Mouse (Mus musculus) embryonic facial prominence, embryonic 10.5 days (tissue): ENCODE measurements around the gene Aff3. TPM values are rescaled to one million over a fixed set of nuclear protein-coding genes. Genes with fewer than 3 reads are reported as not detected.

Experiments used
- DNase-seq: peaks from one replicate; pipeline ENCODE4 v3.0.0-alpha.2; 2017; ENCODE audit warnings: low spot score
- H3K27ac ChIP-seq: fragments of 300-500 bp; sonication (generic); replicated peaks from 2 replicates; pipeline ENCODE4 v1.5.1; 2016; ENCODE audit warnings: mild to moderate bottlenecking
- H3K27me3 ChIP-seq: fragments of 300-500 bp; sonication (generic); replicated peaks from 2 replicates; pipeline ENCODE4 v1.6.1; 2016; ENCODE audit warnings: low read depth, mild to moderate bottlenecking; ENCODE audit not compliant: poor library complexity, severe bottlenecking
- H3K36me3 ChIP-seq: fragments of 300-500 bp; sonication (generic); replicated peaks from 2 replicates; pipeline ENCODE4 v1.6.1; 2016; ENCODE audit warnings: mild to moderate bottlenecking, moderate library complexity
- H3K4me1 ChIP-seq: fragments of 300-500 bp; sonication (generic); 2 replicates; pipeline ENCODE4 v1.6.1; 2016
- H3K4me3 ChIP-seq: fragments of 300-500 bp; sonication (generic); 2 replicates; pipeline ENCODE4 v1.5.1; 2016; ENCODE audit warnings: mild to moderate bottlenecking, moderate library complexity
- H3K9me3 ChIP-seq: fragments of 300-500 bp; sonication (generic); 2 replicates; pipeline ENCODE4 v1.6.1; 2016; ENCODE audit warnings: mild to moderate bottlenecking
- WGBS: fragments of 180-500 bp; shearing (Covaris S2); methylation state at CpG from one replicate; pipeline ENCODE4 v1.1.7; 2016; 5-methylcytosine and 5-hydroxymethylcytosine counted together
- polyA plus RNA-seq: library from polyadenylated mRNA; unstranded; fragments of >200 nt; fragmentation: Nextera tagmentation; extraction: Ambion mirVana; gene quantifications from 2 replicates; pipeline ENCODE4 v1.2.1, GENCODE M21; 2016

Aff3 gene
- polyA plus RNA-seq, 1 experiment from 2014 or later, result 8.7 TPM

- Histone ChIP-seq H3K9me3 (no peaks in the 10 kb centered on the region), H3K4me3 (no peak overlapping the region), H3K36me3 (no peaks in the 10 kb centered on the region), H3K27me3 (no peaks in the 10 kb centered on the region), H3K4me1 (peaks cover 3% of the 10 kb centered on the region; the same call in 1 of the 2 replicates), H3K27ac (no peak overlapping the region)
- WGBS, result 91% methylated on average over 11 of the region's 11 CpGs
- DNase-seq, result no peak
Measured at GRCm38 (mm10) chr1:38307234-38307633, 357.5 kb downstream of the Aff3 start.

GRCm38 (mm10) chr1:38306146-38306545, 358.6 kb downstream of the Aff3 start:
- no peak overlapping the region for H3K4me3 ChIP-seq
- WGBS, result 90% methylated on average over 7 of the region's 7 CpGs
- H3K4me1 ChIP-seq, result peaks cover 3% of the 10 kb centered on the region; the same call in 1 of the 2 replicates
- no peaks in the 10 kb centered on the region for H3K27me3 ChIP-seq
- H3K27ac ChIP-seq, result no peak overlapping the region
- no peak for DNase-seq
- no peaks in the 10 kb centered on the region for H3K9me3 ChIP-seq
- H3K36me3 ChIP-seq, result no peaks in the 10 kb centered on the region

GRCm38 (mm10) chr1:38304376-38304775, 360.4 kb downstream of the Aff3 start:
- H3K4me1 ChIP-seq, result peaks cover 3% of the 10 kb centered on the region; the same call in 1 of the 2 replicates
- H3K27me3 ChIP-seq, result no peaks in the 10 kb centered on the region
- H3K9me3 ChIP-seq, result no peaks in the 10 kb centered on the region
- no peak overlapping the region for H3K27ac ChIP-seq
- 86% methylated on average over 11 of the region's 11 CpGs for WGBS
- H3K4me3 ChIP-seq, result no peak overlapping the region
- H3K36me3 ChIP-seq, result no peaks in the 10 kb centered on the region
- no peak for DNase-seq

GRCm38 (mm10) chr1:38298291-38298690, 366.5 kb downstream of the Aff3 start:
- Histone ChIP-seq H3K9me3 (no peaks in the 10 kb centered on the region), H3K27ac (no peak overlapping the region), H3K4me3 (no peak overlapping the region), H3K27me3 (no peaks in the 10 kb centered on the region), H3K4me1 (peaks cover 7% of the 10 kb centered on the region; the same call in 1 of the 2 replicates), H3K36me3 (no peaks in the 10 kb centered on the region)
- WGBS, result 82% methylated on average over 3 of the region's 3 CpGs
- no peak for DNase-seq

- H3K4me3 ChIP-seq, result no peak overlapping the region
- peaks cover 7% of the 10 kb centered on the region; the same call in 1 of the 2 replicates for H3K4me1 ChIP-seq
- H3K36me3 ChIP-seq, result no peaks in the 10 kb centered on the region
- no peak overlapping the region for H3K27ac ChIP-seq
- 95% methylated on average over 6 of the region's 6 CpGs for WGBS
- H3K9me3 ChIP-seq, result no peaks in the 10 kb centered on the region
- no peaks in the 10 kb centered on the region for H3K27me3 ChIP-seq
- DNase-seq, result no peak
Measured at GRCm38 (mm10) chr1:38294906-38295305, 369.8 kb downstream of the Aff3 start.

GRCm38 (mm10) chr1:38294336-38294695, 370.4 kb downstream of the Aff3 start:
- H3K4me1 ChIP-seq, result peaks cover 7% of the 10 kb centered on the region; the same call in 1 of the 2 replicates
- no peak for DNase-seq
- H3K27me3 ChIP-seq, result no peaks in the 10 kb centered on the region
- no peaks in the 10 kb centered on the region for H3K9me3 ChIP-seq
- H3K27ac ChIP-seq, result no peak overlapping the region
- no peaks in the 10 kb centered on the region for H3K36me3 ChIP-seq
- H3K4me3 ChIP-seq, result no peak overlapping the region
- WGBS, result 95% methylated on average over 9 of the region's 9 CpGs

GRCm38 (mm10) chr1:38293671-38294335, 371.0 kb downstream of the Aff3 start:
- Histone ChIP-seq H3K4me3 (no peak overlapping the region), H3K4me1 (peaks cover 7% of the 10 kb centered on the region; the same call in 1 of the 2 replicates), H3K27me3 (no peaks in the 10 kb centered on the region), H3K27ac (no peak overlapping the region), H3K9me3 (no peaks in the 10 kb centered on the region), H3K36me3 (no peaks in the 10 kb centered on the region)
- whole genome bisulfite sequencing, result 95% methylated on average over 12 of the region's 12 CpGs
- no peak for DNase-seq

- DNase-seq, result no peak
- Histone ChIP-seq H3K27ac (no peak overlapping the region), H3K4me3 (no peak overlapping the region), H3K9me3 (no peaks in the 10 kb centered on the region), H3K4me1 (no peaks in the 10 kb centered on the region), H3K27me3 (no peaks in the 10 kb centered on the region), H3K36me3 (no peaks in the 10 kb centered on the region)
- 76% methylated on average over 4 of the region's 4 CpGs for WGBS
Measured at GRCm38 (mm10) chr1:38292851-38293250, 371.9 kb downstream of the Aff3 start.

GRCm38 (mm10) chr1:38291915-38292314, 372.8 kb downstream of the Aff3 start:
- Histone ChIP-seq H3K36me3 (no peaks in the 10 kb centered on the region), H3K4me3 (no peak overlapping the region), H3K4me1 (no peaks in the 10 kb centered on the region), H3K27ac (no peak overlapping the region), H3K9me3 (no peaks in the 10 kb centered on the region), H3K27me3 (no peaks in the 10 kb centered on the region)
- 88% methylated on average over 6 of the region's 6 CpGs for WGBS
- DNase-seq, result no peak

GRCm38 (mm10) chr1:38291497-38291896, 373.3 kb downstream of the Aff3 start:
- Histone ChIP-seq H3K4me3 (no peak overlapping the region), H3K4me1 (no peaks in the 10 kb centered on the region), H3K9me3 (no peaks in the 10 kb centered on the region), H3K27ac (no peak overlapping the region), H3K36me3 (no peaks in the 10 kb centered on the region), H3K27me3 (no peaks in the 10 kb centered on the region)
- 78% methylated on average over 4 of the region's 4 CpGs for WGBS
- DNase-seq, result no peak

- no peaks in the 10 kb centered on the region for H3K9me3 ChIP-seq
- no peak overlapping the region for H3K27ac ChIP-seq
- H3K4me3 ChIP-seq, result no peak overlapping the region
- H3K27me3 ChIP-seq, result no peaks in the 10 kb centered on the region
- 95% methylated on average over 7 of the region's 7 CpGs for WGBS
- no peaks in the 10 kb centered on the region for H3K4me1 ChIP-seq
- no peak for DNase-seq
- no peaks in the 10 kb centered on the region for H3K36me3 ChIP-seq
Measured at GRCm38 (mm10) chr1:38290881-38291280, 373.9 kb downstream of the Aff3 start.

GRCm38 (mm10) chr1:38289891-38290290, 374.9 kb downstream of the Aff3 start:
- H3K36me3 ChIP-seq, result no peaks in the 10 kb centered on the region
- no peak overlapping the region for H3K27ac ChIP-seq
- no peak for DNase-seq
- H3K4me1 ChIP-seq, result no peaks in the 10 kb centered on the region
- 90% methylated on average over 5 of the region's 5 CpGs for WGBS
- H3K9me3 ChIP-seq, result no peaks in the 10 kb centered on the region
- H3K27me3 ChIP-seq, result no peaks in the 10 kb centered on the region
- H3K4me3 ChIP-seq, result no peak overlapping the region

GRCm38 (mm10) chr1:38288716-38289115, 376.0 kb downstream of the Aff3 start:
- Histone ChIP-seq H3K4me3 (no peak overlapping the region), H3K27me3 (no peaks in the 10 kb centered on the region), H3K36me3 (no peaks in the 10 kb centered on the region), H3K4me1 (no peaks in the 10 kb centered on the region), H3K27ac (no peak overlapping the region), H3K9me3 (no peaks in the 10 kb centered on the region)
- no peak for DNase-seq
- 91% methylated on average over 1 of the region's 1 CpGs for WGBS
